Mouse (Mus musculus) Patski (cell line): ENCODE measurements at regions not wholly inside any gene's neighbourhood (a gene's known extent, or its start where the extent isn't known, plus 50 kb on each side); places are given as distances from the start of the nearest gene placed in this dataset.

ENCODE experiments used
- ATAC-seq: fragments of 100-300 bp; one replicate; pipeline ENCODE4 v1.8.0; 2021
- CTCF ChIA-PET: fragments of 350-600 bp; sonication (Branson Sonifier 250); formaldehyde crosslinking; loops from one replicate; lab custom pipeline; 2022; ENCODE audit warnings: inconsistent platforms; lab: Charles Lee
- POLR2A ChIA-PET: fragments of 350-600 bp; sonication (Branson Sonifier 250); formaldehyde crosslinking; loops from one replicate; lab custom pipeline; 2022; ENCODE audit warnings: antibody characterized with exemption, inconsistent platforms; lab: Charles Lee
- DNase-seq: peaks from one replicate; pipeline ENCODE4 v3.0.0-alpha.2; 2011; ENCODE audit warnings: low read depth, low spot score
- H3K27me3 ChIP-seq: fragments of 371-371 bp; one replicate; pipeline ENCODE4 v1.5.1; 2021
- CTCF ChIP-seq: fragments of 100-300 bp; IDR thresholded peaks from one replicate; pipeline ENCODE4 v1.5.1; 2021
- in situ Hi-C: fragments of 300-500 bp; cut with MboI; formaldehyde crosslinking; loops from 3 replicates; pipeline ENCODE4 v1.11.1; 2018; ENCODE audit warnings: low pct_unique_long_range_greater_than_20kb, mixed read lengths

GRCm38 (mm10) chr2:170277896-170278295, 130.0 kb upstream of the Zfp217 start:
- in situ Hi-C loops: no loop called here
- ChIA-PET CTCF (interaction anchor here (1.9 kb wide), 1 partner anchor 11 kb away, joined by 7 read pairs; no protein-coding TSS in a partner anchor), POLR2A (no interaction called here)
- no peak for TF ChIP-seq CTCF
- H3K27me3 ChIP-seq: no peaks in the 10 kb centered on the region
- DNase-seq (no peak), ATAC-seq (no peak)

DNA sequence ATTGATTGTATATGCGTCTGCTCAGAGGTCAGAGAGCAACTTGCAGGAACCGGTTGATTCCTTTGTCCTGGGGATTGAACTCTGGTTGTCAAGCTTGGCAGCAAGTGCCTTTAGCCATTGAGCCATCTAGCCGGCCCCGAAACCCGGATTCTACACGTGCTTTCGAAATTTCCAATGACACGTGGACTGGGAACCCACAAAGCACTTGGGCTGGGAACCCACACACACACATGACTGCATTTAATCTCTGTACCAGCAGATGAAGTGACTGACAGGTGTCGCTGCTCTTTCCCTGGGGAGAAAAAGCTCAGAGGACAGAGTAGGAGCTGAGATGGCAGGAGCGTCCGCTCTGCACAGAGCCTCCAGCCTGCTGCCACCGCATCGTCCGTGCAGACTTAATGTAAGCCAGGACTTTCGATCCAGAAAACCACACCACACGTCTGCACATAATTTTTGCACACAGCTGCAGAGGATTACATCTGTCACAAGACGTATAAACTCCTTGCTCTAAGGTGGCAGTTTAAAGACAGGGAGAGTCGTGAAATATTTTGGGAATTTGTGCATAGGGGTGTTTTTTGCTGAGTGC, 129.4 kb upstream of the Zfp217 start:
- CTCF ChIA-PET: no interaction called here
- POLR2A ChIA-PET: no interaction called here
- no peak for ATAC-seq
- in situ Hi-C loops: no loop called here
- TF ChIP-seq CTCF: no peak
- no peaks in the 10 kb centered on the region for H3K27me3 ChIP-seq
- DNase-seq: no peak

DNA sequence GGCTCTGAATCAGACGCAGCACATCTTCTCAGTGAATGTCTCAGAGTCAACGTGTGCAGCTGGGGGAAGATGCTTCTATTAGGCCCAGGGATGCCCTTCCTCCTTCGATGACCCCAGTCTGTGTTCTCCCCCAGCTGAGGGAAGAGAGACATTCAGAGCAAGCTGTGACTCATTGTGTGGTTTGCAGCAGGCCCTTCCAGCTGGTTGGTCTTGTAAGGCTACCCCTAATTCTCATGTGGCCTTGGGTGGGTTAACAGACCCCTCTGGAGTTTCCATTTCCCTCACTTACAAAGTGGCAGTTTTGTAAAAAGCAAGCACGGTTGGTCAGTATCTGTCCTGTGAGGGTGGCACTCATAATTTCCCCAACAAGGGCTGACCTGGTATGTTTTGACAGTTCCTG, 127.8 kb upstream of the Zfp217 start:
- peak; percentile 57 for ATAC-seq
- DNase-seq: peak; percentile 33
- no peak for TF ChIP-seq CTCF
- ChIA-PET POLR2A (no interaction called here), CTCF (no interaction called here)
- in situ Hi-C loops: no loop called here
- no peaks in the 10 kb centered on the region for H3K27me3 ChIP-seq

DNA sequence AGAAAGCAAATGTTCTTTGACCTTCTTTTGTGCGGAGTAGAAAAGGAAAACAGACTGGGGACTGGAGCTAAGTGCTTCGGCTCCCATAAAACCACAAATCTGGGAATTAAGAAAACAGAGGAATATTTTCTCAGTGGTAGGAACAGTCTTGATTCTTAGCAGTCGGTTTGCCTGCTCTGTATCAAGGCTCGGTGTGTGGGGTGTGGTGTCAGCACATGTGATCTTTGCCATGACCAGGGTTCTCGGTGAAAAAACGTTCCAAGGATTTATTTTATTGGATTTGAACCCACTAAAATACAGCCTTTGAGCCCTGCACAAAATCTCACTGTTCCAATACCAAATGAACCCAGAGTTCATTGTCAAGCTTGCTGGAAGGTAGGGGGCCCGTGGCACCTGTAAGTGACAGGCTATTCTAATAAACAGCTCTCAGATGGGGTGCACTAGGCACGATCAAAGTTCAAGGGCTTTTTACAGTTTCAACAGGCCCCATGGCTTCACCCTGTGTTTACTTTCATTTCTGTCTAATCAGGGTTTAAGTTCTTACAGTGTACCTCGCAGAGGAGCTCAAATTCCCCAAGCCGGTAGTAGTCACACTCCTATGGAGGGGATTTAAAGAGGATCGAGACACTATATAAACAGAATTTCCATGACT, 122.1 kb upstream of the Zfp217 start:
- CTCF ChIA-PET: interaction anchor here (1.4 kb wide), 1 partner anchor 60 kb away, joined by 3 read pairs; no protein-coding TSS in a partner anchor
- in situ Hi-C loops: no loop called here
- POLR2A ChIA-PET: no interaction called here
- no peaks in the 10 kb centered on the region for H3K27me3 ChIP-seq
- ATAC-seq (no peak), DNase-seq (no peak)
- no peak for TF ChIP-seq CTCF

GRCm38 (mm10) chr2:170268080-170268479, 120.2 kb upstream of the Zfp217 start:
- in situ Hi-C loops: no loop called here
- H3K27me3 ChIP-seq: no peaks in the 10 kb centered on the region
- POLR2A ChIA-PET: interaction anchor here (1.1 kb wide), 1 partner anchor 45 kb away, joined by 3 read pairs; no protein-coding TSS in a partner anchor
- ATAC-seq: no peak
- no peak for DNase-seq
- TF ChIP-seq CTCF: no peak
- CTCF ChIA-PET: no interaction called here

DNA sequence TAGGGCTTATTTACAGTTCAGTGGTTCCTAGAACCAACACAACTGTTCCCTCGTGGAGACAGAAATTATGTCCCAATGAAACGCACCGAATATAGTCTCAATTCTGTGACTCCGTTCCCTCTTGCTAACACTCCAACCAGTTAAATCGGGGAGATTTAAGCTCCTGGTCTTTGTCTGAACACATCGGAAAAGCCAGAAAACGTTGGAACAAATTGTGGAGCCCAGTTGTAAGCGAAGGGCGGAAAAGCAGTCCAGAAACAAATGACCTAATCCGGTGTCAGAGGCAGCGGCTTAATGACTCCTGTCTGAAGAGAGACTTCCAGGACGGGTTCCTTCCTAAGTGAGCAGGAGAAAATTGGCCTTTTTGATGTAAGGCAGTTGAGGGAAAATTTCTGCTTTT, 119.2 kb upstream of the Zfp217 start:
- no peaks in the 10 kb centered on the region for H3K27me3 ChIP-seq
- ATAC-seq (no peak), DNase-seq (no peak)
- ChIA-PET CTCF (no interaction called here), POLR2A (interaction anchor here (1.1 kb wide), 1 partner anchor 44 kb away, joined by 3 read pairs; no protein-coding TSS in a partner anchor)
- in situ Hi-C loops: no loop called here
- no peak for TF ChIP-seq CTCF

GRCm38 (mm10) chr2:170266407-170267101, 118.7 kb upstream of the Zfp217 start:
- ChIA-PET POLR2A (no interaction called here), CTCF (no interaction called here)
- DNase-seq (no peak), ATAC-seq (no peak)
- in situ Hi-C loops: no loop called here
- H3K27me3 ChIP-seq: no peaks in the 10 kb centered on the region
- TF ChIP-seq CTCF: peak; percentile 59

DNA sequence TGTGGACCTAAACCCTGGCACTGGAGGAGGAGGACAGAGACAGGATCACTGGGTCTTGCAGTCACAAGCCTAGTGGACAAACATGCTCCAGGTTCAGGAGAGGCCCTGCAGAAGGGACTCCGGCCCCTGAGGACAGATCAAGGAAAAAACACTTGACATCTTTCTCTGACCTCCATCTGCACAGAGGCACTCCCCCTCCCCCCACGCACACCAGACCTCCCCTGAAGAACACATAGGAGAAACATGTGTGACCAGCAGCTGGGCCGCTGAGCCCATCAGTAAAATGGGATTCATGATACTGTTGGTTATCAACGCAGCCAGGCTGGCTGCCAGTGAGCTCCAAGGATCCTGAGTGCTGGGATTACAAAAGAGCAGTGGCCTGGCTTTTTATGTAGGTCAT, 115.7 kb upstream of the Zfp217 start:
- no peaks in the 10 kb centered on the region for H3K27me3 ChIP-seq
- ATAC-seq (no peak), DNase-seq (no peak)
- in situ Hi-C loops: no loop called here
- no peak for TF ChIP-seq CTCF
- ChIA-PET CTCF (no interaction called here), POLR2A (no interaction called here)

GRCm38 (mm10) chr2:170261191-170261590, 113.3 kb upstream of the Zfp217 start:
- POLR2A ChIA-PET: no interaction called here
- TF ChIP-seq CTCF: no peak
- no peaks in the 10 kb centered on the region for H3K27me3 ChIP-seq
- DNase-seq: no peak
- no peak for ATAC-seq
- in situ Hi-C loops: no loop called here
- CTCF ChIA-PET: no interaction called here

- CTCF ChIA-PET: no interaction called here
- POLR2A ChIA-PET: no interaction called here
- no peak for TF ChIP-seq CTCF
- in situ Hi-C loops: no loop called here
- no peak for ATAC-seq
- DNase-seq: no peak
- no peaks in the 10 kb centered on the region for H3K27me3 ChIP-seq
Measured at GRCm38 (mm10) chr2:170259662-170260457, 112.0 kb upstream of the Zfp217 start.

DNA sequence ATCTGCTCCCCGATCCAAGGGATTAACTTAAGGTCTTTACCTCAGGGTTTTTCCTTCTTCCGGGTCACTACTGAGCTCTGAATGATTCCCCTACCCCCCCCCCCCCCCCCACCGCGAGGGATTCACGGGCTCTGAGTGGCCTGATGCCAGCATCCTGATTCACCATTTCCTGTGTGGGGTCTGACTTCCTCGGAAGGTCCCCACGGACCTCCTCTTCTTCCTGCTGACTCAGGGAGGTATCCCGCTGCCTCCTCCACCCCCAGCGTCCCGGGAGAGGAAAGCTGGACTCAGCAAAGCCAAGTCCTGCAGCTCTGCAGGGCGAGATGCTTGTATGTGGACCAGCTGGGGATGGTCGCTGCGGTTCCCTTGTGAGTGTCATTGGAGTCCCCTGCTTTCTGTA, 110.5 kb upstream of the Zfp217 start:
- no peaks in the 10 kb centered on the region for H3K27me3 ChIP-seq
- CTCF ChIA-PET: no interaction called here
- no peak for TF ChIP-seq CTCF
- DNase-seq (no peak), ATAC-seq (no peak)
- in situ Hi-C loops: no loop called here
- POLR2A ChIA-PET: no interaction called here
